16 mouse cellular contexts compared by ENCODE assay signal in genomic region chr9:48745347-48746119, GRCm38 (mm10).
A peak's percentile ranks its signal among the peaks of the same experiment; 100 is the strongest.
DNase-seq lines count a peak whose midpoint lies in the region; ATAC-seq and TF ChIP-seq lines count a peak whose summit lies in the region.
"Had no signal": no experiment of that assay in that cellular context is flagged by ENCODE, and none has a peak within 500 bp of the region (broad histone marks: within the 10 kb centered on the region; RNA-seq: fewer than 3 reads in every experiment).

No protein-coding gene starts in this region.

- H3K27ac ChIP-seq in heart, postnatal 0 days (ENCODE audit: low read depth), result peak overlapping the region; percentile 5; the same call in 1 of the 2 replicates
- no peak overlapping the region; the same call in 1 of the 2 replicates for H3K27ac ChIP-seq in liver, embryonic 16.5 days (ENCODE audit: low read length)
- no peak overlapping the region for H3K27ac ChIP-seq in forebrain, embryonic 12.5 days
- H3K27ac ChIP-seq: embryonic facial prominence, embryonic 12.5 days; forebrain, embryonic 13.5 days; heart, embryonic 10.5 days; kidney, embryonic 15.5 days had no signal

- ATAC-seq in heart, postnatal 0 days (ENCODE audit: insufficient read depth, low read depth), result no peak
- ATAC-seq in liver, embryonic 16.5 days (ENCODE audit: low read depth), result peak; percentile 58
- ATAC-seq in forebrain, embryonic 12.5 days (ENCODE audit: low FRiP score), result no peak
- ATAC-seq: forebrain, embryonic 13.5 days had no signal

- H3K27me3 ChIP-seq in heart, postnatal 0 days (ENCODE audit: control insufficient read depth, insufficient read depth, low read length), result no peaks in the 10 kb centered on the region
- H3K27me3 ChIP-seq in liver, embryonic 16.5 days (ENCODE audit: control insufficient read depth, insufficient read depth, low read depth, low read length), result no peaks in the 10 kb centered on the region
- H3K27me3 ChIP-seq in forebrain, embryonic 12.5 days, result no peaks in the 10 kb centered on the region
- H3K27me3 ChIP-seq: forebrain, embryonic 13.5 days had no signal

- TF ChIP-seq CTCF in heart, postnatal 0 days (IDR thresholded peaks at IDR 0.05; ENCODE audit: low read depth), result no peak

- H3K36me3 ChIP-seq in heart, postnatal 0 days (replicated peaks; ENCODE audit: control insufficient read depth, insufficient read depth, low read length), result peaks cover 13% of the 10 kb centered on the region
- no peaks in the 10 kb centered on the region for H3K36me3 ChIP-seq in liver, embryonic 16.5 days (ENCODE audit: control insufficient read depth, insufficient read depth)
- no peaks in the 10 kb centered on the region for H3K36me3 ChIP-seq in forebrain, embryonic 12.5 days (replicated peaks)
- H3K36me3 ChIP-seq: embryonic facial prominence, embryonic 12.5 days; heart, embryonic 10.5 days; kidney, embryonic 15.5 days had no signal

- H3K4me1 ChIP-seq in heart, postnatal 0 days (ENCODE audit: control insufficient read depth, insufficient read depth), result peaks cover 26% of the 10 kb centered on the region
- H3K4me1 ChIP-seq in liver, embryonic 16.5 days (ENCODE audit: control insufficient read depth, low read depth, low read length), result peaks cover 15% of the 10 kb centered on the region
- H3K4me1 ChIP-seq in forebrain, embryonic 12.5 days, result peaks cover 12% of the 10 kb centered on the region

- no peak overlapping the region for H3K4me3 ChIP-seq in heart, postnatal 0 days (ENCODE audit: low read depth, low read length)
- no peak overlapping the region for H3K4me3 ChIP-seq in liver, embryonic 16.5 days (ENCODE audit: low read depth, low read length)
- no peak overlapping the region for H3K4me3 ChIP-seq in forebrain, embryonic 12.5 days (replicated peaks)
- H3K4me3 ChIP-seq: embryonic facial prominence, embryonic 12.5 days; forebrain, embryonic 13.5 days; heart, embryonic 10.5 days; hindbrain, embryonic 10.5 days; kidney, embryonic 15.5 days had no signal

- H3K4me2 ChIP-seq in heart, postnatal 0 days (ENCODE audit: low read depth, low read length), result no peak overlapping the region
- H3K4me2 ChIP-seq in liver, embryonic 16.5 days (ENCODE audit: low read depth, low read length), result peak overlapping the region; percentile 46; the same call in 1 of the 2 replicates
- no peak overlapping the region for H3K4me2 ChIP-seq in forebrain, embryonic 12.5 days
- H3K4me2 ChIP-seq: embryonic facial prominence, embryonic 12.5 days; forebrain, embryonic 13.5 days; kidney, embryonic 15.5 days had no signal

- no peak for TF ChIP-seq EP300 in heart, postnatal 0 days (IDR thresholded peaks at IDR 0.05; ENCODE audit: low read depth)

- no peaks in the 10 kb centered on the region for H3K9me3 ChIP-seq in heart, postnatal 0 days (replicated peaks; ENCODE audit: control insufficient read depth, low read length)
- no peaks in the 10 kb centered on the region for H3K9me3 ChIP-seq in liver, embryonic 16.5 days (replicated peaks; ENCODE audit: control insufficient read depth, low read length)
- H3K9me3 ChIP-seq in forebrain, embryonic 12.5 days, result no peaks in the 10 kb centered on the region
- H3K9me3 ChIP-seq: embryonic facial prominence, embryonic 12.5 days; forebrain, embryonic 13.5 days; G1E; heart, embryonic 10.5 days; hindbrain, embryonic 10.5 days; kidney, embryonic 15.5 days had no signal

- DNase-seq in heart, postnatal 0 days (ENCODE audit: low spot score), result no peak
- no peak for DNase-seq in heart, postnatal 14 days
- peak; percentile 17 for DNase-seq in NIH3T3 (ENCODE audit: low read depth)
- peak; percentile 21 for DNase-seq in c-Kit-positive CD71-positive TER-119-negative erythroid progenitor cells, embryonic 14.5 days (ENCODE audit: low read depth)
- no peak for DNase-seq in urinary bladder, postnatal 4 days (ENCODE audit: low spot score in 2 of 2)
- no peak for DNase-seq in thymus, postnatal 0 days (ENCODE audit: low spot score)
- DNase-seq: cerebellum, postnatal 25 days; right cerebral cortex, adult 18-20 months had no signal

- intact Hi-C loops in heart, postnatal 14 days (cut with DNase I), result no loop called here

- H3K9ac ChIP-seq in heart, postnatal 0 days (replicated peaks; ENCODE audit: low read depth, low read length), result no peak overlapping the region
- H3K9ac ChIP-seq in liver, embryonic 16.5 days (ENCODE audit: low read depth, low read length), result no peak overlapping the region
- no peak overlapping the region for H3K9ac ChIP-seq in forebrain, embryonic 12.5 days
- H3K9ac ChIP-seq: embryonic facial prominence, embryonic 12.5 days; forebrain, embryonic 13.5 days; kidney, embryonic 15.5 days had no signal

- 68% methylated on average over 5 of the region's 5 CpGs for WGBS in heart, postnatal 0 days
- WGBS in liver, embryonic 16.5 days (ENCODE audit: insufficient replicate concordance), result 35% methylated on average over 5 of the region's 5 CpGs
- 83% methylated on average over 5 of the region's 5 CpGs for WGBS in forebrain, embryonic 12.5 days

Comparison
In these comparisons a context has a peak if more than half of its experiments do, and no peak if none do; other contexts are left out.
1. DNase-seq: peak in NIH3T3 (single experiment) and c-Kit-positive CD71-positive TER-119-negative erythroid progenitor cells, embryonic 14.5 days (single experiment); none in heart, postnatal 0 days (single experiment), heart, postnatal 14 days (0 of 2), urinary bladder, postnatal 4 days (0 of 2) and thymus, postnatal 0 days (single experiment).